ENCODE assay signal across 12 mouse cellular contexts in the genomic region with DNA sequence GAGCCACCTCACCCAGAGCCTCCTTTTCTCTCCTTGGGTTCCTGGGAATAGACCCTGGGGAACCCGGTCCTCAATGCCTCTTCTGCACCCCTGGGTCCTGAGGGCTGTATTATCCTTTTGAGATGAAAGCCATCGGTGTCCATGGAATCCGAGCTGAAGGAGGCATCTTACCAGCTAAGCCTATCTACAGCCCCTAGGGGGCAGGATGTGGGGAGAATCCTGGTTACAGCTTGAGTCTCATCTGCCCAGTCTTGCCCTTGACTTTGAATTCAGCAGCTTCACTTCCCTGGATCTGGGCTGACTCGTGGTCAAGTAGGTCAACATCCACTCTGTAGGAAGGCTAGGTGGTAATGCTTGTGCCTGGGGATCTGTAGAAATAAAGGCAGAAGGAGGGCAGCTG. TPM values are rescaled to one million over a fixed set of nuclear protein-coding genes. Genes with fewer than 3 reads are reported as not detected.
A peak's percentile ranks its signal among the peaks of the same experiment; 100 is the strongest.
DNase-seq lines count a peak whose midpoint lies in the region; ATAC-seq and TF ChIP-seq lines count a peak whose summit lies in the region.
"Had no signal": no experiment of that assay in that cellular context is flagged by ENCODE, and none has a peak within 500 bp of the region (broad histone marks: within the 10 kb centered on the region; RNA-seq: fewer than 3 reads in every experiment).

No protein-coding gene starts in this region.

- H3K4me1 ChIP-seq in forebrain, embryonic 13.5 days, result peaks cover 35% of the 10 kb centered on the region
- peaks cover 31% of the 10 kb centered on the region for H3K4me1 ChIP-seq in midbrain, embryonic 15.5 days

- POLR2A ChIA-PET in Patski (lab: Charles Lee), result no interaction called here

- H3K36me3 ChIP-seq in forebrain, embryonic 13.5 days (ENCODE audit: poor library complexity, severe bottlenecking), result no peaks in the 10 kb centered on the region
- no peaks in the 10 kb centered on the region for H3K36me3 ChIP-seq in midbrain, embryonic 15.5 days (replicated peaks)
- H3K36me3 ChIP-seq: limb, embryonic 13.5 days had no signal

- H3K27ac ChIP-seq in layer of hippocampus, adult 2 months, result peak overlapping the region; percentile 98
- peak overlapping the region; percentile 84 for H3K27ac ChIP-seq in forebrain, embryonic 13.5 days
- H3K27ac ChIP-seq in midbrain, embryonic 15.5 days, result peak overlapping the region; percentile 89
- H3K27ac ChIP-seq in gastrocnemius, adult 2 months, result no peak overlapping the region
- H3K27ac ChIP-seq: limb, embryonic 13.5 days had no signal

- in situ Hi-C loops in Patski (cut with MboI; ENCODE audit: low pct_unique_long_range_greater_than_20kb), result no loop called here

- 0 out of 2 replicates have a peak, but pooled peaks cover 3% of the 10 kb centered on the region for H3K9me3 ChIP-seq in forebrain, embryonic 13.5 days (replicated peaks)
- H3K9me3 ChIP-seq in midbrain, embryonic 15.5 days, result no peaks in the 10 kb centered on the region
- H3K9me3 ChIP-seq: limb, embryonic 13.5 days had no signal

- CTCF ChIA-PET in Patski (lab: Charles Lee), result no interaction called here

- H3K4me2 ChIP-seq in forebrain, embryonic 13.5 days, result peak overlapping the region; percentile 74
- peak overlapping the region; percentile 63 for H3K4me2 ChIP-seq in midbrain, embryonic 15.5 days
- H3K4me2 ChIP-seq: limb, embryonic 13.5 days had no signal

- H3K9ac ChIP-seq in forebrain, embryonic 13.5 days, result 0 out of 2 replicates have a peak overlapping the region, but pooled peaks have one; percentile 71
- no peak overlapping the region for H3K9ac ChIP-seq in midbrain, embryonic 15.5 days
- H3K9ac ChIP-seq: limb, embryonic 13.5 days had no signal

- WGBS in forebrain, embryonic 13.5 days, result 43% methylated on average over 4 of the region's 4 CpGs
- 44% methylated on average over 4 of the region's 4 CpGs for WGBS in midbrain, embryonic 15.5 days

- no peak for ATAC-seq in Patski
- no peak for ATAC-seq in forebrain, embryonic 13.5 days
- ATAC-seq in midbrain, embryonic 15.5 days (replicated peaks), result peak; percentile 10

- peak; percentile 27 to 40 for DNase-seq in layer of hippocampus, adult 2 months (ENCODE audit: low spot score in 2 of 2)
- DNase-seq in layer of hippocampus, postnatal 14 days (ENCODE audit: low spot score in 2 of 2), result no peak
- no peak for DNase-seq in Patski (ENCODE audit: low read depth, low spot score)
- DNase-seq in ovary, postnatal 36 days (ENCODE audit: low spot score), result no peak
- no peak for DNase-seq in gastrocnemius, adult 2 months
- DNase-seq: adrenal gland, adult 8-10 months; thymus, adult 18-20 months had no signal

- peak; percentile 79 for TF ChIP-seq CTCF in layer of hippocampus, adult 2 months (conservative IDR thresholded peaks at IDR 0.05)
- TF ChIP-seq CTCF in Patski (IDR thresholded peaks at IDR 0.05), result peak; percentile 31
- TF ChIP-seq CTCF in gastrocnemius, adult 2 months (IDR thresholded peaks at IDR 0.05), result no peak

- peak overlapping the region; percentile 76 for H3K4me3 ChIP-seq in layer of hippocampus, adult 2 months
- peak overlapping the region; percentile 53 for H3K4me3 ChIP-seq in forebrain, embryonic 13.5 days
- H3K4me3 ChIP-seq in midbrain, embryonic 15.5 days, result no peak overlapping the region; the same call in 1 of the 2 replicates
- no peak overlapping the region for H3K4me3 ChIP-seq in gastrocnemius, adult 2 months
- H3K4me3 ChIP-seq: limb, embryonic 13.5 days had no signal

- intact Hi-C loops in gastrocnemius, adult 2 months (cut with DNase I), result no loop called here

- H3K27me3 ChIP-seq in Patski, result peaks cover 18% of the 10 kb centered on the region
- no peaks in the 10 kb centered on the region for H3K27me3 ChIP-seq in forebrain, embryonic 13.5 days
- H3K27me3 ChIP-seq in midbrain, embryonic 15.5 days (replicated peaks), result no peaks in the 10 kb centered on the region
- H3K27me3 ChIP-seq: limb, embryonic 13.5 days had no signal

RNA-seq across cellular contexts. Expression of a gene that starts 3.1 kb away (rescaled TPM):
- 100 to 1,000 TPM; 105 to 108 TPM for total RNA-seq in layer of hippocampus, adult 2 months (2021)
- total RNA-seq in layer of hippocampus, postnatal 14 days (2021), result 10 to 100 TPM; 89.4 to 94.8 TPM
- not detected for polyA plus RNA-seq in Patski (2021)
- 7.7 and 7.8 TPM in 2 replicates for polyA plus RNA-seq in forebrain, embryonic 13.5 days (2015; fragmentation: Nextera tagmentation; extraction: Ambion mirVana)
- 22.6 and 24.0 TPM in 2 replicates for polyA plus RNA-seq in midbrain, embryonic 15.5 days (2015; fragmentation: Nextera tagmentation; extraction: Ambion mirVana)
- not detected for total RNA-seq in gastrocnemius, adult 2 months (2021)
- total RNA-seq: megakaryocyte, adult 5-6 weeks had no signal
- polyA plus RNA-seq: heart, embryonic 16.5 days; limb, embryonic 13.5 days had no signal

RNA-seq across cellular contexts. Expression of a gene that starts 10.7 kb away (rescaled TPM):
- total RNA-seq in layer of hippocampus, adult 2 months (2021), result 1 to 10 TPM; 2.5 TPM
- total RNA-seq in layer of hippocampus, postnatal 14 days (2021), result 1 to 10 TPM; 5.1 to 5.3 TPM
- 17.7 TPM for polyA plus RNA-seq in Patski (2021)
- 71.5 and 76.5 TPM in 2 replicates for polyA plus RNA-seq in forebrain, embryonic 13.5 days (2015; fragmentation: Nextera tagmentation; extraction: Ambion mirVana)
- polyA plus RNA-seq in midbrain, embryonic 15.5 days (2015; fragmentation: Nextera tagmentation; extraction: Ambion mirVana), result 10.7 and 13.6 TPM in 2 replicates
- not detected for total RNA-seq in gastrocnemius, adult 2 months (2021)

RNA-seq across cellular contexts. Expression of a gene that starts 19.4 kb away (rescaled TPM):
- total RNA-seq in layer of hippocampus, adult 2 months (2021), result 100 to 1,000 TPM; 652 to 661 TPM
- total RNA-seq in layer of hippocampus, postnatal 14 days (2021), result 100 to 1,000 TPM; 583 to 613 TPM
- polyA plus RNA-seq in Patski (2021), result 2.0 TPM
- 248 and 264 TPM in 2 replicates for polyA plus RNA-seq in forebrain, embryonic 13.5 days (2015; fragmentation: Nextera tagmentation; extraction: Ambion mirVana)
- 454 and 479 TPM in 2 replicates for polyA plus RNA-seq in midbrain, embryonic 15.5 days (2015; fragmentation: Nextera tagmentation; extraction: Ambion mirVana)
- under 1 TPM; 0.41 to 0.45 TPM for total RNA-seq in gastrocnemius, adult 2 months (2021)
- total RNA-seq: megakaryocyte, adult 5-6 weeks had no signal

RNA-seq across cellular contexts. Expression of a gene that starts 31.1 kb away (rescaled TPM):
- total RNA-seq in layer of hippocampus, adult 2 months (2021), result under 1 TPM; 0.54 to 0.79 TPM
- under 1 TPM; 0.36 to 0.41 TPM for total RNA-seq in layer of hippocampus, postnatal 14 days (2021)
- polyA plus RNA-seq in Patski (2021), result 0.03 TPM
- polyA plus RNA-seq in forebrain, embryonic 13.5 days (2015; fragmentation: Nextera tagmentation; extraction: Ambion mirVana), result 0.15 and 0.22 TPM in 2 replicates
- 0.08 and 0.26 TPM in 2 replicates for polyA plus RNA-seq in midbrain, embryonic 15.5 days (2015; fragmentation: Nextera tagmentation; extraction: Ambion mirVana)
- total RNA-seq in gastrocnemius, adult 2 months (2021), result not detected

RNA-seq across cellular contexts. Expression of a gene that starts 42.6 kb away (rescaled TPM):
- total RNA-seq in layer of hippocampus, adult 2 months (2021), result 1 to 10 TPM in 1 of 2 experiments, under 1 TPM in 1; 0.95 to 1.2 TPM
- 1 to 10 TPM; 2.5 to 3.1 TPM for total RNA-seq in layer of hippocampus, postnatal 14 days (2021)
- polyA plus RNA-seq in Patski (2021), result 0.09 TPM
- polyA plus RNA-seq in forebrain, embryonic 13.5 days (2015; fragmentation: Nextera tagmentation; extraction: Ambion mirVana), result 0.74 and 0.77 TPM in 2 replicates
- 1.1 and 1.5 TPM in 2 replicates for polyA plus RNA-seq in midbrain, embryonic 15.5 days (2015; fragmentation: Nextera tagmentation; extraction: Ambion mirVana)
- not detected for total RNA-seq in gastrocnemius, adult 2 months (2021)
- total RNA-seq: megakaryocyte, adult 5-6 weeks had no signal

Comparison
In these comparisons a context has a peak if more than half of its experiments do, and no peak if none do; other contexts are left out.
1. DNase-seq: peak in layer of hippocampus, adult 2 months (2 of 2); none in layer of hippocampus, postnatal 14 days (0 of 2), Patski (single experiment), ovary, postnatal 36 days (single experiment) and gastrocnemius, adult 2 months (single experiment).
2. H3K4me3 ChIP-seq: peak in layer of hippocampus, adult 2 months (single experiment) and forebrain, embryonic 13.5 days (single experiment); none in midbrain, embryonic 15.5 days (single experiment) and gastrocnemius, adult 2 months (single experiment).
3. RNA of a gene that starts 3.1 kb away (total RNA-seq): 105 to 108 TPM in layer of hippocampus, adult 2 months and 89.4 to 94.8 TPM in layer of hippocampus, postnatal 14 days; not detected in gastrocnemius, adult 2 months; every median in the first group is over 10 times any median in the second.
4. RNA of a gene that starts 19.4 kb away (total RNA-seq): 652 to 661 TPM in layer of hippocampus, adult 2 months and 583 to 613 TPM in layer of hippocampus, postnatal 14 days; 0.41 to 0.45 TPM in gastrocnemius, adult 2 months; every median in the first group is over 100 times any median in the second.